Mouse (Mus musculus) MEL (cell line): ENCODE results near the gene Krt26. TPM values are rescaled to one million over a fixed set of nuclear protein-coding genes. Genes with fewer than 3 reads are reported as not detected.

ENCODE experiments used
- DNase-seq: peaks from one replicate; pipeline ENCODE4 v3.0.0; 2011; ENCODE audit warnings: low read depth, low spot score
- H3K27ac ChIP-seq: 2 replicates; pipeline ENCODE4 v1.5.1; 2012; ENCODE audit warnings: low read depth, mild to moderate bottlenecking, control low read depth, low read length, moderate library complexity; ENCODE audit not compliant: control insufficient read depth
- H3K27me3 ChIP-seq, 2 experiments: fragments of 150-350 bp in 1 of 2; sonication (generic) in 1 of 2; 2 replicates each; pipeline ENCODE4 v1.6.1; 2012; ENCODE audit warnings: low read length in 2 of 2, mild to moderate bottlenecking in 2 of 2, improper control_type of control experiment in 1 of 2, moderate library complexity in 1 of 2; ENCODE audit not compliant: insufficient read depth in 2 of 2, control insufficient read depth in 1 of 2
- H3K36me3 ChIP-seq, 2 experiments: 2 replicates each; pipeline ENCODE4 v1.6.1; 2012 to 2014; ENCODE audit warnings: low read length in 2 of 2, improper control_type of control experiment in 1 of 2, inconsistent platforms in 1 of 2, mild to moderate bottlenecking in 1 of 2; ENCODE audit not compliant: insufficient read depth in 2 of 2, control insufficient read depth in 1 of 2
- H3K4me1 ChIP-seq, 2 experiments: fragments of 150-350 bp in 1 of 2; sonication (generic) in 1 of 2; 2 replicates each; pipeline ENCODE4 v1.6.1; 2012; ENCODE audit warnings: low read length in 2 of 2, improper control_type of control experiment in 1 of 2, mild to moderate bottlenecking in 1 of 2; ENCODE audit not compliant: insufficient read depth in 2 of 2, control insufficient read depth in 1 of 2
- H3K4me3 ChIP-seq, 2 experiments: fragments of 150-350 bp in 1 of 2; sonication (generic) in 1 of 2; 2 replicates each; pipeline ENCODE4 v1.5.1; 2012; ENCODE audit warnings: low read depth in 2 of 2, low read length in 2 of 2, mild to moderate bottlenecking in 2 of 2, moderate library complexity in 2 of 2, control low read depth in 1 of 2, improper control_type of control experiment in 1 of 2; ENCODE audit not compliant: control insufficient read depth in 1 of 2, insufficient read depth in 1 of 2
- H3K79me2 ChIP-seq: 2 replicates; pipeline ENCODE4 v1.6.1; 2012; ENCODE audit warnings: mild to moderate bottlenecking, low read length, moderate library complexity; ENCODE audit not compliant: control insufficient read depth, poor library complexity, insufficient read depth
- H3K9ac ChIP-seq: 2 replicates; pipeline ENCODE4 v1.6.1; 2012; ENCODE audit warnings: low read depth, mild to moderate bottlenecking, control low read depth, low read length, moderate library complexity; ENCODE audit not compliant: control insufficient read depth, poor library complexity, severe bottlenecking
- H3K9me3 ChIP-seq: fragments of 150-350 bp; sonication (generic); replicated peaks from 2 replicates; pipeline ENCODE4 v1.6.1; 2012; ENCODE audit warnings: mild to moderate bottlenecking, low read length, improper control_type of control experiment, moderate library complexity; ENCODE audit not compliant: insufficient read depth
- BHLHE40 ChIP-seq: IDR thresholded peaks from 2 replicates; pipeline ENCODE4 v1.6.1; 2012; ENCODE audit warnings: low read depth, mild to moderate bottlenecking, inconsistent platforms, low read length, improper control_type of control experiment, borderline replicate concordance
- CHD2 ChIP-seq: IDR thresholded peaks from 2 replicates; pipeline ENCODE4 v1.6.1; 2011; ENCODE audit warnings: low read length, improper control_type of control experiment
- CTCF ChIP-seq, 3 experiments: IDR thresholded peaks in 2 of 3; conservative IDR thresholded peaks in 1 of 3; 2 replicates each; pipeline ENCODE4 v1.5.1; 2011 to 2012; ENCODE audit warnings: low read length in 3 of 3, low read depth in 2 of 3, mild to moderate bottlenecking in 2 of 3, improper control_type of control experiment in 1 of 3, inconsistent platforms in 1 of 3, mixed read lengths in 1 of 3, moderate library complexity in 1 of 3; ENCODE audit not compliant: control insufficient read depth in 1 of 3, insufficient read depth in 1 of 3, poor library complexity in 1 of 3, severe bottlenecking in 1 of 3
- ELF1 ChIP-seq: IDR thresholded peaks from 2 replicates; pipeline ENCODE4 v1.6.1; 2014; ENCODE audit warnings: low read depth, mild to moderate bottlenecking, inconsistent platforms, low read length, improper control_type of control experiment, moderate library complexity
- EP300 ChIP-seq, 2 experiments: IDR thresholded peaks; 2 replicates each; pipeline ENCODE4 v1.6.1; 2011; ENCODE audit warnings: improper control_type of control experiment in 2 of 2, low read length in 2 of 2, low read depth in 1 of 2, mild to moderate bottlenecking in 1 of 2
- MAX ChIP-seq: IDR thresholded peaks from 2 replicates; pipeline ENCODE4 v1.6.1; 2011; ENCODE audit warnings: low read length, improper control_type of control experiment
- MAZ ChIP-seq: IDR thresholded peaks from 2 replicates; pipeline ENCODE4 v1.6.1; 2012; ENCODE audit warnings: low read depth, mild to moderate bottlenecking, inconsistent platforms, low read length, improper control_type of control experiment
- MXI1 ChIP-seq: IDR thresholded peaks from 2 replicates; pipeline ENCODE4 v1.6.1; 2011; ENCODE audit warnings: mild to moderate bottlenecking, low read depth, low read length, improper control_type of control experiment
- MYC ChIP-seq: IDR thresholded peaks from 2 replicates; pipeline ENCODE4 v1.6.1; 2011; ENCODE audit warnings: low read depth, mild to moderate bottlenecking, low read length, improper control_type of control experiment, moderate library complexity
- POLR2AphosphoS2 ChIP-seq: IDR thresholded peaks from 2 replicates; pipeline ENCODE4 v1.6.1; 2011; ENCODE audit warnings: low read length, improper control_type of control experiment
- RAD21 ChIP-seq: IDR thresholded peaks from 2 replicates; pipeline ENCODE4 v1.6.1; 2011; ENCODE audit warnings: mild to moderate bottlenecking, low read depth, low read length, improper control_type of control experiment
- SMC3 ChIP-seq: IDR thresholded peaks from 2 replicates; pipeline ENCODE4 v1.6.1; 2011; ENCODE audit warnings: low read depth, low read length, improper control_type of control experiment
- TAL1 ChIP-seq: IDR thresholded peaks from 2 replicates; pipeline ENCODE4 v1.6.1; 2012; ENCODE audit warnings: mild to moderate bottlenecking, inconsistent platforms, low read length, moderate library complexity, mixed read lengths
- TBP ChIP-seq: IDR thresholded peaks from 2 replicates; pipeline ENCODE4 v1.8.0; 2011; ENCODE audit warnings: low read depth, low read length, improper control_type of control experiment
- ZC3H11A ChIP-seq: IDR thresholded peaks from 2 replicates; pipeline ENCODE4 v1.6.1; 2012; ENCODE audit warnings: low read depth, mild to moderate bottlenecking, inconsistent platforms, low read length, improper control_type of control experiment
- ZKSCAN1 ChIP-seq: IDR thresholded peaks from 2 replicates; pipeline ENCODE4 v1.6.1; 2012; ENCODE audit warnings: low read depth, mild to moderate bottlenecking, inconsistent platforms, low read length, improper control_type of control experiment, moderate library complexity
- ZNF384 ChIP-seq: IDR thresholded peaks from 2 replicates; pipeline ENCODE4 v1.6.1; 2012; ENCODE audit warnings: low read depth, mild to moderate bottlenecking, inconsistent platforms, low read length, improper control_type of control experiment
- polyA plus RNA-seq, 2 experiments: library from polyadenylated mRNA; stranded (reverse) in 1 of 2; unstranded in 1 of 2; fragments of >175 nt in 1 of 2; fragments of >200 nt in 1 of 2; gene quantifications; 2 replicates each; pipeline versions ENCODE4 v1.2.1 to v1.2.4; 2012; ENCODE audit warnings: low replicate concordance in 2 of 2, low read depth in 1 of 2; ENCODE audit not compliant: insufficient read length in 2 of 2, insufficient read depth in 1 of 2, missing spikeins in 1 of 2
- total RNA-seq: library from RNA; depleted of rRNA; stranded (reverse); fragments of 300-350 nt; gene quantifications from 2 replicates; pipeline ENCODE4 v1.2.3, GENCODE M21; 2012

Krt26 gene
- total and polyA plus RNA-seq, 3 experiments, result not detected

GRCm38 (mm10) chr11:99364412-99364811 is 26.6 kb upstream of the Krt26 start:
- H3K79me2 ChIP-seq, result no peaks in the 10 kb centered on the region
- peaks cover 0 to 4% of the 10 kb centered on the region in 2 experiments; a peak in 2 of 4 replicates for H3K4me1 ChIP-seq
- DNase-seq, result peak; percentile 62
- TF ChIP-seq RAD21 (peak; percentile 12), ELF1 (no peak), CHD2 (no peak), SMC3 (peak; percentile 62), ZKSCAN1 (no peak), ZNF384 (peak; percentile 41; the same call in 1 of the 2 replicates), BHLHE40 (no peak), ZC3H11A (0 out of 2 replicates have a peak, but pooled peaks have one; percentile 2), MYC (no peak), MAZ (no peak), EP300 (IDR thresholded peaks at IDR 0.05; ENCODE audit: low read depth in 1 of 2, low read length in 2 of 2) (no peak), POLR2AphosphoS2 (no peak), CTCF (IDR thresholded peaks at IDR 0.05 in 2 of 3, conservative IDR thresholded peaks at IDR 0.05 in 1 of 3; ENCODE audit: control insufficient read depth in 1 of 3, insufficient read depth in 1 of 3, low read depth in 2 of 3, low read length in 3 of 3, poor library complexity in 1 of 3, severe bottlenecking in 1 of 3) (peak; percentile 68 to 75 (median 75))
- H3K4me3 ChIP-seq, result no peak overlapping the region
- H3K9me3 ChIP-seq, result no peaks in the 10 kb centered on the region
- no peak overlapping the region for H3K27ac ChIP-seq
- H3K36me3 ChIP-seq, result peaks cover 0 to 3% of the 10 kb centered on the region in 2 experiments; a peak in 2 of 4 replicates
- H3K27me3 ChIP-seq, result peaks cover 4 to 8% of the 10 kb centered on the region in 2 experiments; a peak in 3 of 4 replicates
- no peak overlapping the region for H3K9ac ChIP-seq

DNA sequence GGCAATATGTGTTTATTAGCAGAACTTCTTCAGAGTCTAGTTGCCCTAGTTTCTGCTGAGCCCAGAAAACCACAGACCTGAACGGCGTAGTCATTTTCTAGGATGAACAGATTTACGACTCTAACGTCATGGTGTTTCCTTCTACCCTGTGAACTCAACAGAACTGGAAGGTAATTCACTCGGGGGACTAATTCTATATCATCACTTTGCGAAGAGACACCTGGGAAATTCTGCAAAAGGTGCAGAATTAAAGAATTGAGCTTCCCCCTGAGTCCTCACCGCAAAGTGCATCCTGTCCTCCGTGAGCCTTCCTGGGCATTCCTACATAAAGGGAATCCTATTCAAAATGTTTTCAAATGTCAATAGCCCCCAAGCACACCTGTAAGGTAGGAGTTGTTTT is 23.7 kb upstream of the Krt26 start:
- Histone ChIP-seq H3K36me3 (no peaks in the 10 kb centered on the region; a peak in 1 of 4 replicates), H3K79me2 (no peaks in the 10 kb centered on the region), H3K9ac (no peak overlapping the region), H3K4me1 (no peaks in the 10 kb centered on the region), H3K27me3 (peaks cover 4 to 7% of the 10 kb centered on the region in 2 experiments; a peak in 3 of 4 replicates), H3K4me3 (no peak overlapping the region), H3K27ac (no peak overlapping the region), H3K9me3 (no peaks in the 10 kb centered on the region)
- TF ChIP-seq ELF1 (no peak), TBP (no peak), ZNF384 (no peak), MXI1 (no peak), MAX (no peak), TAL1 (no peak), CHD2 (no peak), CTCF (IDR thresholded peaks at IDR 0.05 in 2 of 3, conservative IDR thresholded peaks at IDR 0.05 in 1 of 3; ENCODE audit: control insufficient read depth in 1 of 3, insufficient read depth in 1 of 3, low read depth in 2 of 3, low read length in 3 of 3, poor library complexity in 1 of 3, severe bottlenecking in 1 of 3) (no peak)
- DNase-seq, result no peak
